Mouse (Mus musculus) bone marrow, adult 2 months (tissue): ENCODE measurements around the gene Zfp296.

Experiments used
- CTCF ChIP-seq: fragments of 200-500 bp; IDR thresholded peaks from 2 replicates; pipeline ENCODE4 v1.5.1; 2011; ENCODE audit warnings: low read length, control low read depth; ENCODE audit not compliant: control insufficient read depth, insufficient read depth
- POLR2A ChIP-seq: fragments of 200-500 bp; IDR thresholded peaks from 2 replicates; pipeline ENCODE4 v1.6.1; 2011; ENCODE audit warnings: low read depth, mild to moderate bottlenecking, control low read depth, low read length, borderline replicate concordance; ENCODE audit not compliant: control insufficient read depth

GRCm38 (mm10) chr7:19554168-19554567 lies 22.9 kb upstream of the Zfp296 start:
- TF ChIP-seq CTCF (no peak), POLR2A (no peak)
